Mouse (Mus musculus): ENCODE data around the gene Olfr1272.
"Not testable (repeated sequence)": the region's sequence is repeated elsewhere in the genome, so short reads cannot be mapped to it uniquely, and the experiment has no call there.

The Olfr1272 gene

GRCm38 (mm10) chr2:90292741-90293140, at the start of gene Olfr1272:
Gene Olfr1272, minus strand, starts transcription at chr2:90292841.
- CTCF ChIA-PET = no interaction called here

- CTCF ChIA-PET = not testable (repeated sequence)
Observed at GRCm38 (mm10) chr2:90321900-90322299, 29.3 kb upstream of the Olfr1272 start, which contains the start of gene Gm13769. Gene Gm13769, plus strand, starts transcription at chr2:90322200.

- CTCF ChIA-PET = no interaction called here
Observed at GRCm38 (mm10) chr2:90270932-90271331, 21.7 kb downstream of the Olfr1272 start, which contains the start of gene Olfr1271. Gene Olfr1271, minus strand, starts transcription at chr2:90271032.

- CTCF ChIA-PET = no interaction called here
Observed at GRCm38 (mm10) chr2:90257492-90257891, 35.1 kb downstream of the Olfr1272 start, which contains the start of gene Olfr142. Gene Olfr142, minus strand, starts transcription at chr2:90257592.
